Mouse (Mus musculus) kidney, adult 2 months (tissue): ENCODE measurements around the gene Gm9945.

Experiments used
- CTCF ChIP-seq: fragments of 200-500 bp; conservative IDR thresholded peaks from 2 replicates; pipeline ENCODE4 v1.5.1; 2011; ENCODE audit warnings: low read depth, mild to moderate bottlenecking, control low read depth, low read length, moderate library complexity, mixed read lengths; ENCODE audit not compliant: insufficient read depth, insufficient read length
- POLR2A ChIP-seq: fragments of 200-500 bp; IDR thresholded peaks from one replicate; pipeline ENCODE4 v1.6.1; 2011; ENCODE audit warnings: low read depth, low read length, control low read depth

DNA sequence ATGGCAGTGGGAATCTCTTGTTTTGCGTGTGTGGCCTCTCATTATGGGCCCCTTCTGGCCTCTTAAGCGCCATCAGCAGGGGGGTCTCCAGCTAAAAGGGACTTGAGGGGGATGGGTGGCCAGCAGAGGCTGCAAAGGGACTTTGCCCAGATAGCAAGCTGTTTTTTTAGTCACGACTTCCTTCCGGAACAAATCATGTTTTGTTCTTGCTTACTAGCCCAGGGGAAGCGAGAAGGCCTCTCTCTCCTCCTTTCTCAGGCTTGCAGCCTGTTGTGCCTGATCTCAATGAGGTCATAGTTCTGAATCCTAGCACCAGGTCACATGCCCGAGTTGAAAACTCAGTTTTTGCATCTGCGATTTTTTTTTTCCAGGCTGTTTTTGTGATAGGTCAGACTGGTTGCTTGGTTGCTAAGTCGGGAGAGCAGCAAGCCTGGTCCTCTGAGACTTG, 12.0 kb downstream of the Gm9945 start:
- no peak for TF ChIP-seq POLR2A
- TF ChIP-seq CTCF = no peak
